Mouse (Mus musculus) thymus, postnatal 25 days (tissue): ENCODE measurements at regions not wholly inside any gene's neighbourhood (a gene's known extent, or its start where the extent isn't known, plus 50 kb on each side); places are given as distances from the start of the nearest gene placed in this dataset.

ENCODE experiments used
- DNase-seq: peaks from one replicate; pipeline ENCODE4 v3.0.0; 2022

- DNase-seq, result no peak
Measured at GRCm38 (mm10) chr2:174848981-174849681, 88.7 kb downstream of the Edn3 start.

GRCm38 (mm10) chr2:174850860-174851259 lies 90.4 kb downstream of the Edn3 start:
- DNase-seq, result no peak

- peak; percentile 62 for DNase-seq
Measured at GRCm38 (mm10) chr2:174851525-174852330, 91.3 kb downstream of the Edn3 start.

- DNase-seq, result no peak
Measured at GRCm38 (mm10) chr2:174853786-174854185, 93.4 kb downstream of the Edn3 start.

- DNase-seq, result no peak
Measured at GRCm38 (mm10) chr2:174855548-174855947, 95.1 kb downstream of the Edn3 start.

GRCm38 (mm10) chr2:174856135-174856534 lies 95.7 kb downstream of the Edn3 start:
- DNase-seq, result no peak

GRCm38 (mm10) chr2:174858011-174858834 lies 97.8 kb downstream of the Edn3 start:
- DNase-seq, result peak; percentile 3

- no peak for DNase-seq
Measured at GRCm38 (mm10) chr2:174858835-174859215, 98.4 kb downstream of the Edn3 start.

- peak; percentile 14 for DNase-seq
Measured at GRCm38 (mm10) chr2:174859533-174859932, 99.1 kb downstream of the Edn3 start.

- DNase-seq, result no peak
Measured at GRCm38 (mm10) chr2:174864657-174865056, 104.2 kb downstream of the Edn3 start.

GRCm38 (mm10) chr2:174866546-174866945 lies 106.1 kb downstream of the Edn3 start:
- DNase-seq, result no peak

GRCm38 (mm10) chr2:174867397-174867796 lies 107.0 kb downstream of the Edn3 start:
- DNase-seq, result no peak

GRCm38 (mm10) chr2:174868186-174868585 lies 107.8 kb downstream of the Edn3 start:
- DNase-seq, result no peak

- no peak for DNase-seq
Measured at GRCm38 (mm10) chr2:174868743-174869369, 108.4 kb downstream of the Edn3 start.

GRCm38 (mm10) chr2:174870284-174870683 lies 109.9 kb downstream of the Edn3 start:
- peak; percentile 16 for DNase-seq

- no peak for DNase-seq
Measured at GRCm38 (mm10) chr2:174871225-174871624, 110.8 kb downstream of the Edn3 start.

- no peak for DNase-seq
Measured at GRCm38 (mm10) chr2:174871844-174872243, 111.4 kb downstream of the Edn3 start.

- DNase-seq, result no peak
Measured at GRCm38 (mm10) chr2:174876886-174877285, 116.5 kb downstream of the Edn3 start.

- DNase-seq, result no peak
Measured at GRCm38 (mm10) chr2:174878979-174879378, 118.6 kb downstream of the Edn3 start.

GRCm38 (mm10) chr2:174880659-174881058 lies 120.2 kb downstream of the Edn3 start:
- DNase-seq, result no peak

- DNase-seq, result no peak
Measured at GRCm38 (mm10) chr2:174884232-174885225, 124.1 kb downstream of the Edn3 start.

- no peak for DNase-seq
Measured at GRCm38 (mm10) chr2:174892658-174893057, 117.4 kb upstream of the Gm14444 start.
